Mouse (Mus musculus): ENCODE data around the gene Pdzd2. TPM values are rescaled to one million over a fixed set of nuclear protein-coding genes. Genes with fewer than 3 reads are reported as not detected.

Gene Pdzd2
- polyA plus RNA-seq, 1 experiment, result 2.4 TPM

GRCm38 (mm10) chr15:12689716-12690381 is 49.9 kb downstream of the Pdzd2 start:
- Histone ChIP-seq H3K27me3 (ENCODE audit: control insufficient read depth, insufficient read depth, low read length) (no peaks in the 10 kb centered on the region), H3K4me1 (ENCODE audit: control insufficient read depth, insufficient read depth, insufficient read length, low read length) (no peaks in the 10 kb centered on the region), H3K36me3 (ENCODE audit: control insufficient read depth, insufficient read depth, low read length) (no peaks in the 10 kb centered on the region), H3K4me3 (ENCODE audit: low read depth, low read length) (no peak overlapping the region), H3K27ac (ENCODE audit: insufficient read depth, low read depth, low read length) (no peak overlapping the region)
- TF ChIP-seq CTCF (IDR thresholded peaks at IDR 0.05; ENCODE audit: extremely low read depth, insufficient read length, insufficient replicate concordance, low read depth, low read length), result no peak
- TF ChIP-seq POLR2A (IDR thresholded peaks at IDR 0.05; ENCODE audit: low read depth, low read length), result no peak
- 80% methylated on average over 7 of the region's 7 CpGs for WGBS

GRCm38 (mm10) chr15:12682549-12682948 is 57.2 kb downstream of the Pdzd2 start:
- Histone ChIP-seq H3K4me1 (ENCODE audit: control insufficient read depth, insufficient read depth, insufficient read length, low read length) (no peaks in the 10 kb centered on the region), H3K27ac (ENCODE audit: insufficient read depth, low read depth, low read length) (no peak overlapping the region), H3K27me3 (ENCODE audit: control insufficient read depth, insufficient read depth, low read length) (no peaks in the 10 kb centered on the region), H3K4me3 (ENCODE audit: low read depth, low read length) (no peak overlapping the region), H3K36me3 (ENCODE audit: control insufficient read depth, insufficient read depth, low read length) (no peaks in the 10 kb centered on the region)
- WGBS, result 71% methylated on average over 9 of the region's 9 CpGs
- TF ChIP-seq CTCF (IDR thresholded peaks at IDR 0.05; ENCODE audit: extremely low read depth, insufficient read length, insufficient replicate concordance, low read depth, low read length), result no peak
- no peak for TF ChIP-seq POLR2A (IDR thresholded peaks at IDR 0.05; ENCODE audit: low read depth, low read length)

- no peaks in the 10 kb centered on the region for H3K36me3 ChIP-seq (ENCODE audit: control insufficient read depth, insufficient read depth, low read length)
- no peak overlapping the region for H3K27ac ChIP-seq (ENCODE audit: insufficient read depth, low read depth, low read length)
- no peak overlapping the region for H3K4me3 ChIP-seq (ENCODE audit: low read depth, low read length)
- 84% methylated on average over 2 of the region's 2 CpGs for WGBS
- H3K4me1 ChIP-seq (ENCODE audit: control insufficient read depth, insufficient read depth, insufficient read length, low read length), result no peaks in the 10 kb centered on the region
- no peak for TF ChIP-seq POLR2A (IDR thresholded peaks at IDR 0.05; ENCODE audit: low read depth, low read length)
- H3K27me3 ChIP-seq (ENCODE audit: control insufficient read depth, insufficient read depth, low read length), result no peaks in the 10 kb centered on the region
Observed at GRCm38 (mm10) chr15:12681891-12682290, 57.8 kb downstream of the Pdzd2 start.

GRCm38 (mm10) chr15:12680750-12681149 is 59.0 kb downstream of the Pdzd2 start:
- Histone ChIP-seq H3K4me3 (ENCODE audit: low read depth, low read length) (no peak overlapping the region), H3K27me3 (ENCODE audit: control insufficient read depth, insufficient read depth, low read length) (no peaks in the 10 kb centered on the region), H3K36me3 (ENCODE audit: control insufficient read depth, insufficient read depth, low read length) (no peaks in the 10 kb centered on the region), H3K4me1 (ENCODE audit: control insufficient read depth, insufficient read depth, insufficient read length, low read length) (no peaks in the 10 kb centered on the region), H3K27ac (ENCODE audit: insufficient read depth, low read depth, low read length) (no peak overlapping the region)
- TF ChIP-seq CTCF (IDR thresholded peaks at IDR 0.05; ENCODE audit: extremely low read depth, insufficient read length, insufficient replicate concordance, low read depth, low read length) (no peak), POLR2A (IDR thresholded peaks at IDR 0.05; ENCODE audit: low read depth, low read length) (no peak)
- WGBS, result 68% methylated on average over 7 of the region's 7 CpGs

- Histone ChIP-seq H3K4me3 (ENCODE audit: low read depth, low read length) (no peak overlapping the region), H3K27me3 (ENCODE audit: control insufficient read depth, insufficient read depth, low read length) (no peaks in the 10 kb centered on the region), H3K27ac (ENCODE audit: insufficient read depth, low read depth, low read length) (no peak overlapping the region), H3K36me3 (ENCODE audit: control insufficient read depth, insufficient read depth, low read length) (no peaks in the 10 kb centered on the region), H3K4me1 (ENCODE audit: control insufficient read depth, insufficient read depth, insufficient read length, low read length) (no peaks in the 10 kb centered on the region)
- WGBS, result 87% methylated on average over 6 of the region's 6 CpGs
- TF ChIP-seq CTCF (IDR thresholded peaks at IDR 0.05; ENCODE audit: extremely low read depth, insufficient read length, insufficient replicate concordance, low read depth, low read length) (no peak), POLR2A (IDR thresholded peaks at IDR 0.05; ENCODE audit: low read depth, low read length) (no peak)
Observed at GRCm38 (mm10) chr15:12679996-12680395, 59.7 kb downstream of the Pdzd2 start.

GRCm38 (mm10) chr15:12678540-12679112 is 61.1 kb downstream of the Pdzd2 start:
- no peaks in the 10 kb centered on the region for H3K27me3 ChIP-seq (ENCODE audit: control insufficient read depth, insufficient read depth, low read length)
- no peak overlapping the region for H3K4me3 ChIP-seq (ENCODE audit: low read depth, low read length)
- H3K4me1 ChIP-seq (ENCODE audit: control insufficient read depth, insufficient read depth, insufficient read length, low read length), result no peaks in the 10 kb centered on the region
- no peak overlapping the region for H3K27ac ChIP-seq (ENCODE audit: insufficient read depth, low read depth, low read length)
- 68% methylated on average over 2 of the region's 2 CpGs for WGBS
- no peak for TF ChIP-seq CTCF (IDR thresholded peaks at IDR 0.05; ENCODE audit: extremely low read depth, insufficient read length, insufficient replicate concordance, low read depth, low read length)
- no peak for TF ChIP-seq POLR2A (IDR thresholded peaks at IDR 0.05; ENCODE audit: low read depth, low read length)
- no peaks in the 10 kb centered on the region for H3K36me3 ChIP-seq (ENCODE audit: control insufficient read depth, insufficient read depth, low read length)

GRCm38 (mm10) chr15:12675366-12675765 is 64.4 kb downstream of the Pdzd2 start:
- WGBS, result 72% methylated on average over 3 of the region's 3 CpGs
- no peaks in the 10 kb centered on the region for H3K4me1 ChIP-seq (ENCODE audit: control insufficient read depth, insufficient read depth, insufficient read length, low read length)
- H3K27ac ChIP-seq (ENCODE audit: insufficient read depth, low read depth, low read length), result no peak overlapping the region
- H3K4me3 ChIP-seq (ENCODE audit: low read depth, low read length), result no peak overlapping the region
- TF ChIP-seq POLR2A (IDR thresholded peaks at IDR 0.05; ENCODE audit: low read depth, low read length) (no peak), CTCF (IDR thresholded peaks at IDR 0.05; ENCODE audit: extremely low read depth, insufficient read length, insufficient replicate concordance, low read depth, low read length) (no peak)
- no peaks in the 10 kb centered on the region for H3K36me3 ChIP-seq (ENCODE audit: control insufficient read depth, insufficient read depth, low read length)
- H3K27me3 ChIP-seq (ENCODE audit: control insufficient read depth, insufficient read depth, low read length), result no peaks in the 10 kb centered on the region
